ENCODE assay signal across 9 mouse cellular contexts in the genomic region with DNA sequence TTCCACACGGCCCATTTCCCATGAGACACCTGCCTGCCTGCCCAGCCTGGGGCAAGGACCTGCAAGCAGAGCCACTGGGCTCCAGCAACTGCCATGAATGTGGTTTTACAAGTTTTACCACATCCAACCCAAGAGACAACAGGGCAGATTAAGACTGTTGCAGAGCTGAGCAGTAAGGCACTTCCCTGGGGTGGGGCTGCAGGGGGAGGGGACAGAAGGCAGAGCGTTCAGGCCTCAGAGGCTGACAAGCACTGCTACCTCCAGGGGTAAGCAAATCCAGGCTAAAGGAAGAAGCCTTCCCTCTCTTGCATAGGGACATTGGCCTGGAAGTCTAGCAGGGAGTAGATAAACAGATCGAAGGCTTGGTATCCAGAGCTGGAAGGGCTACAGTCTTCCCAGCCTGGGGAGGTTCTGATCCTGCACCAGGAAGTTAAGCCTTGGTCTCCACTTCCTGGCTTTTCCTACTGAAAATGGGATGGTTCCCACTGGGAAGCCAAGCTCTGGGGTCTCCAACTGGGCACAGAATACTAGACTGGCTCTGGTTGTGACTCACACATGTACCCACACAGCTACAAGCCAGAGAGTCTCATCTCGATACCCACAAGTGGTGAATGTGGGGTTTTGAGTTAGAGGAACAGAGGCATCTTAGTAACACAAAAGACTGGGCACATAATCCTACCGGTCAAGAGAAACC. TPM values are rescaled to one million over a fixed set of nuclear protein-coding genes. Genes with fewer than 3 reads are reported as not detected.
DNase-seq lines count a peak whose midpoint lies in the region; ATAC-seq lines count a peak whose summit lies in the region.
"Had no signal": no experiment of that assay in that cellular context is flagged by ENCODE, and none has a peak within 500 bp of the region (broad histone marks: within the 10 kb centered on the region; RNA-seq: fewer than 3 reads in every experiment).

No protein-coding gene starts in this region.

- peak overlapping the region; percentile 81 for H3K9ac ChIP-seq in forebrain, embryonic 11.5 days (ENCODE audit: low read length)
- peak overlapping the region; percentile 88 for H3K9ac ChIP-seq in kidney, embryonic 14.5 days (ENCODE audit: low read depth, low read length)

- H3K27me3 ChIP-seq in forebrain, embryonic 11.5 days (ENCODE audit: control insufficient read depth, insufficient read depth, low read length) = no peaks in the 10 kb centered on the region
- H3K27me3 ChIP-seq in kidney, embryonic 14.5 days (ENCODE audit: control insufficient read depth, insufficient read depth, low read length) = no peaks in the 10 kb centered on the region
- H3K27me3 ChIP-seq in splenic B cell, adult 2 months (ENCODE audit: control insufficient read depth, insufficient read depth, low read length, poor library complexity, severe bottlenecking) = no peaks in the 10 kb centered on the region

- 31% methylated on average over 5 of the region's 5 CpGs for WGBS in forebrain, embryonic 11.5 days
- WGBS in kidney, embryonic 14.5 days = 19% methylated on average over 5 of the region's 5 CpGs

- no peaks in the 10 kb centered on the region for H3K36me3 ChIP-seq in forebrain, embryonic 11.5 days (ENCODE audit: control insufficient read depth, insufficient read depth, low read length)
- H3K36me3 ChIP-seq in kidney, embryonic 14.5 days (ENCODE audit: control insufficient read depth, insufficient read depth, low read length) = peaks cover 31% of the 10 kb centered on the region
- H3K36me3 ChIP-seq in splenic B cell, adult 2 months (ENCODE audit: control insufficient read depth, insufficient read depth, low read length, poor library complexity, severe bottlenecking) = peaks cover 4% of the 10 kb centered on the region; the same call in 1 of the 2 replicates

- DNase-seq in adrenal gland, adult (ENCODE audit: inconsistent age in 2 of 2, low spot score in 1 of 2) = peak; percentile 38 to 68
- DNase-seq in adrenal gland, adult 18-20 months (ENCODE audit: low spot score in 2 of 2) = no peak
- DNase-seq in forebrain, embryonic 11.5 days (ENCODE audit: low spot score) = no peak
- DNase-seq in lung, postnatal 14 days = peak; percentile 56
- peak; percentile 47 for DNase-seq in splenic B cell, adult 2 months (ENCODE audit: low read depth, low spot score)
- no peak for DNase-seq in gastrocnemius, adult 8-10 months (ENCODE audit: low spot score in 2 of 2)

- H3K4me1 ChIP-seq in forebrain, embryonic 11.5 days (replicated peaks; ENCODE audit: control insufficient read depth, insufficient read depth, low read length) = peaks cover 15% of the 10 kb centered on the region
- peaks cover 18% of the 10 kb centered on the region for H3K4me1 ChIP-seq in kidney, embryonic 14.5 days (ENCODE audit: control insufficient read depth, insufficient read depth, low read length)

- H3K27ac ChIP-seq in forebrain, embryonic 11.5 days (ENCODE audit: low read depth, low read length) = no peak overlapping the region
- H3K27ac ChIP-seq in kidney, embryonic 14.5 days (ENCODE audit: low read depth, low read length) = peak overlapping the region; percentile 44

- H3K4me3 ChIP-seq in forebrain, embryonic 11.5 days (ENCODE audit: low read depth, low read length) = peak overlapping the region; percentile 82
- peak overlapping the region; percentile 90 for H3K4me3 ChIP-seq in kidney, embryonic 14.5 days (ENCODE audit: low read length)

- no peaks in the 10 kb centered on the region for H3K9me3 ChIP-seq in forebrain, embryonic 11.5 days (ENCODE audit: control insufficient read depth, low read length)
- no peaks in the 10 kb centered on the region for H3K9me3 ChIP-seq in kidney, embryonic 14.5 days (ENCODE audit: control insufficient read depth, low read length)

- peak; percentile 12 for ATAC-seq in CD4-positive, CD25-positive, alpha-beta regulatory T cell, adult 4 months
- ATAC-seq in forebrain, embryonic 11.5 days (replicated peaks; ENCODE audit: low FRiP score) = no peak
- no peak for ATAC-seq in kidney, embryonic 14.5 days (ENCODE audit: low FRiP score, low TSS enrichment)

- H3K4me2 ChIP-seq in forebrain, embryonic 11.5 days (ENCODE audit: low read depth, low read length, severe bottlenecking) = peak overlapping the region; percentile 91
- H3K4me2 ChIP-seq in kidney, embryonic 14.5 days (replicated peaks; ENCODE audit: low read depth, low read length) = peak overlapping the region; percentile 68

RNA-seq across cellular contexts. Expression of a gene that starts 1.8 kb away (rescaled TPM):
- 10 to 100 TPM; 33.3 to 39.0 TPM for total RNA-seq in adrenal gland, adult 18-20 months (2021)
- polyA plus RNA-seq in CD4-positive, CD25-positive, alpha-beta regulatory T cell, adult 4 months (2017; shearing (Covaris generic)) = 10 to 100 TPM; 19.3 to 21.6 TPM
- 23.9 TPM in 2 replicates for polyA plus RNA-seq in forebrain, embryonic 11.5 days (2014; fragmentation: Nextera tagmentation; extraction: Ambion mirVana)
- polyA plus RNA-seq in kidney, embryonic 14.5 days (2014; fragmentation: Nextera tagmentation; extraction: Ambion mirVana) = 37.2 and 39.7 TPM in 2 replicates
- 10 to 100 TPM; 28.6 to 40.8 (median 34.3) TPM for total RNA-seq in gastrocnemius, adult 8-10 months (2022)

RNA-seq across cellular contexts. Expression of a gene that starts 7.7 kb away (rescaled TPM):
- total RNA-seq in adrenal gland, adult 18-20 months (2021) = 10 to 100 TPM; 83.7 to 86.4 TPM
- 10 to 100 TPM; 35.2 to 58.5 TPM for polyA plus RNA-seq in CD4-positive, CD25-positive, alpha-beta regulatory T cell, adult 4 months (2017; shearing (Covaris generic))
- polyA plus RNA-seq in forebrain, embryonic 11.5 days (2014; fragmentation: Nextera tagmentation; extraction: Ambion mirVana) = 69.9 and 77.2 TPM in 2 replicates
- 54.0 and 89.2 TPM in 2 replicates for polyA plus RNA-seq in kidney, embryonic 14.5 days (2014; fragmentation: Nextera tagmentation; extraction: Ambion mirVana)
- total RNA-seq in gastrocnemius, adult 8-10 months (2022) = 10 to 100 TPM; 52.1 to 66.7 (median 55.3) TPM

RNA-seq across cellular contexts. Expression of a gene that starts 43.1 kb away (rescaled TPM):
- not detected for total RNA-seq in adrenal gland, adult 18-20 months (2021)
- 1 to 10 TPM in 1 of 2 experiments, under 1 TPM in 1; 0.68 to 1.3 TPM for polyA plus RNA-seq in CD4-positive, CD25-positive, alpha-beta regulatory T cell, adult 4 months (2017; shearing (Covaris generic))
- polyA plus RNA-seq in forebrain, embryonic 11.5 days (2014; fragmentation: Nextera tagmentation; extraction: Ambion mirVana) = 0.36 TPM in 1 of 2 replicates, not detected in the other
- polyA plus RNA-seq in kidney, embryonic 14.5 days (2014; fragmentation: Nextera tagmentation; extraction: Ambion mirVana) = 0.89 TPM in 1 of 2 replicates, not detected in the other
- total RNA-seq in gastrocnemius, adult 8-10 months (2022) = not detected
- total RNA-seq: left cerebral cortex, postnatal 25 days had no signal

Comparison
In these comparisons a context has a peak if more than half of its experiments do, and no peak if none do; other contexts are left out.
1. DNase-seq: peak in adrenal gland, adult (2 of 2), lung, postnatal 14 days (single experiment) and splenic B cell, adult 2 months (single experiment); none in adrenal gland, adult 18-20 months (0 of 2), forebrain, embryonic 11.5 days (single experiment) and gastrocnemius, adult 8-10 months (0 of 2).